Mouse (Mus musculus) granulocyte monocyte progenitor cell, adult 5-6 weeks (primary cell): Measurements from ENCODE around the gene Tti1. TPM values are rescaled to one million over a fixed set of nuclear protein-coding genes. Genes with fewer than 3 reads are reported as not detected.

Source experiments
- ATAC-seq: replicated peaks from 2 replicates; pipeline ENCODE4 v1.8.0; 2016; ENCODE audit warnings: mild to moderate bottlenecking, moderate TSS enrichment, inconsistent platforms; ENCODE audit not compliant: poor library complexity, severe bottlenecking
- total RNA-seq, 2 experiments: library from RNA; stranded (forward) in 1 of 2; stranded (reverse) in 1 of 2; fragments of 200-712, 200-1000 nt in 1 of 2; fragments of >200 nt in 1 of 2; fragmentation: Nextera tagmentation in 1 of 2; gene quantifications; 2 replicates each; pipeline ENCODE4 v1.2.3; 2014 to 2017

Tti1 gene
- total RNA-seq, 2 experiments from 2014 or later: 27.0 to 29.5 TPM

- no peak for ATAC-seq
Observed at GRCm38 (mm10) chr2:158043504-158043903, 15.3 kb upstream of the Tti1 start.

- no peak for ATAC-seq
Observed at GRCm38 (mm10) chr2:158040396-158040795, 12.2 kb upstream of the Tti1 start.

GRCm38 (mm10) chr2:158039662-158040061 is 11.4 kb upstream of the Tti1 start:
- no peak for ATAC-seq

- ATAC-seq: no peak
Observed at GRCm38 (mm10) chr2:158037571-158037970, 9.3 kb upstream of the Tti1 start.

- no peak for ATAC-seq
Observed at GRCm38 (mm10) chr2:158036953-158037352, 8.7 kb upstream of the Tti1 start.

- ATAC-seq: no peak
Observed at GRCm38 (mm10) chr2:158036408-158036807, 8.2 kb upstream of the Tti1 start.

- no peak for ATAC-seq
Observed at GRCm38 (mm10) chr2:158035813-158036212, 7.6 kb upstream of the Tti1 start.

GRCm38 (mm10) chr2:158030007-158030406 is 1.8 kb upstream of the Tti1 start:
- no peak for ATAC-seq

- peak; percentile 82 for ATAC-seq
Observed at GRCm38 (mm10) chr2:158027855-158028353, 329 bp downstream of the Tti1 start.

- no peak for ATAC-seq
Observed at GRCm38 (mm10) chr2:158017330-158017729, 10.9 kb downstream of the Tti1 start.

- ATAC-seq: no peak
Observed at GRCm38 (mm10) chr2:158012608-158013007, 15.6 kb downstream of the Tti1 start.

GRCm38 (mm10) chr2:158009373-158009772 is 18.9 kb downstream of the Tti1 start:
- no peak for ATAC-seq

GRCm38 (mm10) chr2:158005641-158006040 is 22.6 kb downstream of the Tti1 start:
- ATAC-seq: no peak

GRCm38 (mm10) chr2:158004620-158005019 is 23.6 kb downstream of the Tti1 start:
- ATAC-seq: no peak

GRCm38 (mm10) chr2:157998817-157999216 is 29.4 kb downstream of the Tti1 start:
- ATAC-seq: no peak

GRCm38 (mm10) chr2:157992501-157992900 is 35.7 kb downstream of the Tti1 start:
- no peak for ATAC-seq

GRCm38 (mm10) chr2:157991026-157991425 is 37.2 kb downstream of the Tti1 start:
- peak; percentile 98 for ATAC-seq

GRCm38 (mm10) chr2:157989946-157990345 is 38.3 kb downstream of the Tti1 start:
- 0 out of 2 replicates have a peak, but pooled peaks have one; percentile 11 for ATAC-seq

- ATAC-seq: no peak
Observed at GRCm38 (mm10) chr2:157988416-157989190, 39.6 kb downstream of the Tti1 start.

GRCm38 (mm10) chr2:157986235-157986634 is 42.0 kb downstream of the Tti1 start:
- no peak for ATAC-seq

GRCm38 (mm10) chr2:157985611-157986010 is 42.6 kb downstream of the Tti1 start:
- no peak for ATAC-seq

GRCm38 (mm10) chr2:157983276-157983675 is 45.0 kb downstream of the Tti1 start:
- no peak for ATAC-seq
